Mouse (Mus musculus) bone marrow macrophage, adult 2 months (primary cell): ENCODE results near the gene Ccdc188.

ENCODE experiments used
- CTCF ChIP-seq: IDR thresholded peaks from 2 replicates; pipeline ENCODE4 v1.5.1; 2012; ENCODE audit warnings: low read depth, mild to moderate bottlenecking, low read length, moderate library complexity
- POLR2A ChIP-seq: IDR thresholded peaks from 2 replicates; pipeline ENCODE4 v1.6.1; 2012; ENCODE audit warnings: mild to moderate bottlenecking, low read depth, low read length, borderline replicate concordance

DNA sequence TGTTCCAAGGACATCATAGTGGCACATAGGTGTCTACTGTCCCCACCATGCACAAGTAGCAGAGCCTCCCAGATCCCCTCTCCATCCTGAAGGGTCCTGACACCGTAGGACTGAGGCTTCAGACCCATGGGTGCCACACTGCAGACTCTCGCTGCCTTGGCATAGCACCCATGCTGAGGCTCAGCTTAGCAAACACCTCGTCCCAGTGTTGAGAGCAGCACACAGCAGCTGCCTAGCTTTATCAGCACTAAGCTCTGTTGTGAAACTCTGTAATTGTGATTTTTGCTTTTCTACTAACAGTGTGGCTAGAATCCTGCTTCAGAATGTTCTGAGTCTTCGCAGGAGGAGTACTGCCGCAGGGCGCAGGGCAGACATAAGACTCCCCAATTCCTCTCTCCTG is 19.8 kb upstream of the Ccdc188 start:
- TF ChIP-seq POLR2A (no peak), CTCF (no peak)
